Mouse (Mus musculus) hindbrain, embryonic 12.5 days (tissue): ENCODE measurements around the gene Vrtn. TPM values are rescaled to one million over a fixed set of nuclear protein-coding genes. Genes with fewer than 3 reads are reported as not detected.

Experiments used
- ATAC-seq: fragments of 200-750 bp; cut with Nextera tagmentation; 2 replicates; pipeline ENCODE4 v1.8.0; 2017; ENCODE audit warnings: moderate TSS enrichment; ENCODE audit not compliant: low FRiP score
- H3K27ac ChIP-seq: fragments of 300-500 bp; sonication (generic); 2 replicates; pipeline ENCODE4 v1.5.1; 2016; ENCODE audit warnings: mild to moderate bottlenecking
- H3K27me3 ChIP-seq: fragments of 300-500 bp; sonication (generic); 2 replicates; pipeline ENCODE4 v1.6.1; 2016; ENCODE audit warnings: mild to moderate bottlenecking
- H3K36me3 ChIP-seq: fragments of 300-500 bp; sonication (generic); 2 replicates; pipeline ENCODE4 v1.6.1; 2016; ENCODE audit warnings: mild to moderate bottlenecking
- H3K4me1 ChIP-seq: fragments of 300-500 bp; sonication (generic); 2 replicates; pipeline ENCODE4 v1.6.1; 2016
- H3K4me2 ChIP-seq: fragments of 300-500 bp; sonication (generic); replicated peaks from 2 replicates; pipeline ENCODE4 v1.6.1; 2016; ENCODE audit warnings: mild to moderate bottlenecking
- H3K4me3 ChIP-seq: fragments of 300-500 bp; sonication (generic); 2 replicates; pipeline ENCODE4 v1.5.1; 2016; ENCODE audit warnings: mild to moderate bottlenecking
- H3K9ac ChIP-seq: fragments of 300-500 bp; sonication (generic); 2 replicates; pipeline ENCODE4 v1.6.1; 2016; ENCODE audit warnings: mild to moderate bottlenecking, moderate library complexity
- H3K9me3 ChIP-seq: fragments of 300-500 bp; sonication (generic); replicated peaks from 2 replicates; pipeline ENCODE4 v1.6.1; 2016; ENCODE audit warnings: mild to moderate bottlenecking
- WGBS: fragments of 180-500 bp; shearing (Covaris S2); methylation state at CpG from one replicate; pipeline ENCODE4 v1.1.7; 2016; 5-methylcytosine and 5-hydroxymethylcytosine counted together
- polyA plus RNA-seq: library from polyadenylated mRNA; unstranded; fragments of >200 nt; fragmentation: Nextera tagmentation; extraction: Ambion mirVana; gene quantifications from 2 replicates; pipeline ENCODE4 v1.2.1, GENCODE M21; 2016

The Vrtn gene
- polyA plus RNA-seq, 1 experiment from 2014 or later, result not detected

DNA sequence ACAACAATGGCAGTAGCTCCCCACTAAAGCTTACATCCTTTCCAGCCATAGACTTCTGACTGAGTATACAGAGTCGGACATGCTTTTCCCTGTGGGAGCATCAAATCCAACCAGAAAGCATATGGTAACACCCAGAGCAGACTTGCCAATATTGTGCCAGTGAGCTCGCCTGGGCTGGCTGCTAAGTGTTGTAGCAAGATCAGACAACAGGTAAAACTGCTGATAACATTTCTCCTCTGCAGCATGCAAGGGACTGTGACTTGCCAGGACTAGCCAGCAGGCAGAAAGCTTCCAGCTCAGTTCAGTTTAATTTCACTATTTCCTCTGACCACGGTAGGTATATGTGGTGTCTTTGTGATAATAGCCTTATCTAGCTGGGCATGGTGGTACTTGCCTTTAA, 9.0 kb upstream of the Vrtn start:
- Histone ChIP-seq H3K9ac (no peak overlapping the region), H3K27me3 (no peaks in the 10 kb centered on the region), H3K4me3 (no peak overlapping the region), H3K4me2 (no peak overlapping the region), H3K9me3 (no peaks in the 10 kb centered on the region), H3K4me1 (no peaks in the 10 kb centered on the region), H3K36me3 (no peaks in the 10 kb centered on the region), H3K27ac (no peak overlapping the region)
- ATAC-seq, result no peak
- WGBS, result 80% methylated on average over 3 of the region's 3 CpGs

DNA sequence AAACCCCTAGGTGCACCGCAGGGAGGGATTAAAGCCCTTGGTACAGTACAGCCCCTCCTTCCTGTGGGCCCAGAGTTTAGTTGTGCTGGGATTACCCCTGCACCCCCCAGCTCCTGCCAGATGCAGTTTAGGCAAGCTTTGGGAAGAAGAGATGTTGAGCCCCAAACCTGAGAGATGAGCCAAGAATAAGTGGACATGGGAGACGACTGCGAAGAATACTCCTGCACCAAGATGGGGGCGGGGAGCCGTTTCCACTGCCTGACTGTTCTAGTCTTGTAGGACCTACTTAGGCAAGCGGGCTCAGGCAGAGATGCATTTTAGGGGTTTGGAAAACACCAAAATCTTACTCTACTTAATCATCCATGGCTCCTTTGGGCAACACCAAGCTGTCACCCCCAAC, 566 bp upstream of the Vrtn start:
- Histone ChIP-seq H3K9ac (no peak overlapping the region), H3K36me3 (no peaks in the 10 kb centered on the region), H3K4me1 (no peaks in the 10 kb centered on the region), H3K9me3 (no peaks in the 10 kb centered on the region), H3K27ac (no peak overlapping the region), H3K27me3 (peaks cover 55% of the 10 kb centered on the region), H3K4me2 (no peak overlapping the region), H3K4me3 (no peak overlapping the region)
- no peak for ATAC-seq
- 7% methylated on average over 6 of the region's 6 CpGs for WGBS

DNA sequence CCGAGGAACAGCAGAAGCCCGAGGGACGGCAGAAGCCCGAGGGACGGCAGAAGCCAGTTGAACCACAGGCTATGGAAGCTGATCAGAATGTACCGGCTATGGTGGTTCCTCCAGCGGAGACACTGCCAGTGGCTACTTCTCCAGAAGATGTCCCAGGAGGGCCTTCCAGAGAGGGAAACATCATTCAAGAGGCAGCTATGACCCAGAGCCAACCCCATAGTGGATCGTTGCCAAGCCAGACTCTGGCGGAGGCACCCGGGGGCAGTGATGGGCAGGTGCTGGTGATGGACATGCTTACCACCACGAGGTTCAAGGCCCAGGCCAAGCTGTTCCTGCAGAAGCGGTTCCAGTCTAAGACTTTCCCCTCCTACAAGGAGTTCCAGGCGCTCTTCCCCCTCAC, 9.4 kb downstream of the Vrtn start:
- no peak overlapping the region for H3K9ac ChIP-seq
- no peak overlapping the region for H3K27ac ChIP-seq
- no peak overlapping the region for H3K4me2 ChIP-seq
- ATAC-seq, result no peak
- peaks cover 19% of the 10 kb centered on the region; the same call in 1 of the 2 replicates for H3K27me3 ChIP-seq
- no peaks in the 10 kb centered on the region for H3K9me3 ChIP-seq
- H3K36me3 ChIP-seq, result no peaks in the 10 kb centered on the region
- 84% methylated on average over 13 of the region's 13 CpGs for WGBS
- no peaks in the 10 kb centered on the region for H3K4me1 ChIP-seq
- no peak overlapping the region for H3K4me3 ChIP-seq

DNA sequence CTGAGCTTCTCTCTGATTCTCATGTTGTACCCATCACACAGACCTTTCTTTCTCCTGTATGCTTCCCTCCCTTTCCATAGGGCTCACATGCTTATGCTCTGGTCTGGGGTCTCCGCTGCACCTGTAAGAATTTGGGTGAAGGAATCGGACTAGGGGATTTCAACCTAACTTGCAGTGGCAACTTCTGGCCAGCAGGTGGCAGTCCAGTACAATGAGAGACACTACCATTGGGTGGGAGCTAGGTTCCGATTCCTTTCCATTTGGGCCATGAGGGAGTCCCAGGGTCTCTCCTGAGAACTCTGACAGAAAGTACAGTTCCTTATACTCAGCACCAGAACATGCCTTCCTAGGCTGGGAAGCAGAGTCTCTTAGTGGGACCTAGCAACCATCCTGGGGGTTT, 13.1 kb downstream of the Vrtn start:
- WGBS, result 20% methylated on average over 3 of the region's 3 CpGs
- ATAC-seq, result no peak
- no peak overlapping the region for H3K9ac ChIP-seq
- no peak overlapping the region for H3K27ac ChIP-seq
- H3K4me2 ChIP-seq, result no peak overlapping the region
- H3K27me3 ChIP-seq, result peaks cover 19% of the 10 kb centered on the region; the same call in 1 of the 2 replicates
- no peaks in the 10 kb centered on the region for H3K9me3 ChIP-seq
- no peak overlapping the region for H3K4me3 ChIP-seq
- no peaks in the 10 kb centered on the region for H3K36me3 ChIP-seq
- H3K4me1 ChIP-seq, result no peaks in the 10 kb centered on the region

DNA sequence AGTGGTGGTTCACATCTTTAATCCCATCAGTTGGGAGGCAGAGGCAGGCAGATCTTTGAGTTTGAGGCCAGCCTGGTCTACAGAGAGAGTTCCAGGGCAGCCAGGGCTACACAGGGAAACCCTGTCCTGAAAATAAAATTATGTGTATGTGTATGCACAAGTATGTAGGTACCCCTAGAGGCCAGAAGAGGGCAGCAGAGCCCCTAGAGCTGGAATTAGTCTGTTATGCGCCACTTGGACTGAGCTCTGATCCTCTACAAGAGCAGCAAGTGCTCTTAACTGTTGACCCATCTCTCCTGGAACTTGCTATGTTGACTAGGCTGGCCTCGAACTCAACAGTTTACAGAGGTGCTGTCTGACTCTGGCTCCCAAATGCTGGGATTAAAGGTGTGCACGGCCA, 29.7 kb downstream of the Vrtn start:
- 91% methylated on average over 3 of the region's 3 CpGs for WGBS
- Histone ChIP-seq H3K4me2 (no peak overlapping the region), H3K4me1 (peaks cover 10% of the 10 kb centered on the region), H3K9me3 (no peaks in the 10 kb centered on the region), H3K9ac (no peak overlapping the region), H3K4me3 (no peak overlapping the region), H3K36me3 (no peaks in the 10 kb centered on the region), H3K27me3 (no peaks in the 10 kb centered on the region), H3K27ac (no peak overlapping the region)
- no peak for ATAC-seq

DNA sequence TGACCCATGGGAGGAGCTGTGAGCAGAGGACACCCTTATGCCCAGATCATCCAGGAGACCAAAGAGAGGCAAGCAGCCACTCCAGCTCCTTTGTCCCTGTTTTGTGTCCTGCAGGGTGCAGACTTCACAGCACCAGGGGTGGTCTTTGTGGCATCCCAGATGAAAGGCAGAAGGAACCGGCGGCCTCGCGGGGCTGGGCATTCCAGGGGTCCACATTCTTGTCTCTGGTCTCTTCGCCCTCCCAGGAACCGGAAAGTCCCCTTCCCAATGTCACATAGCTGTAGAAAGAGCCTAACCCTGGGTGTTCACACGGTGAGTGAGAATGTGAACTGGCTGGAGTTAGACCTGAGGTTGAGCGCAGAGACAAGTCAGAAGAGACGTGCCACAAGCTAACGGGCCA, 30.8 kb downstream of the Vrtn start:
- Histone ChIP-seq H3K36me3 (no peaks in the 10 kb centered on the region), H3K4me1 (peaks cover 15% of the 10 kb centered on the region), H3K27ac (no peak overlapping the region), H3K9ac (no peak overlapping the region), H3K27me3 (no peaks in the 10 kb centered on the region), H3K9me3 (no peaks in the 10 kb centered on the region), H3K4me3 (no peak overlapping the region), H3K4me2 (no peak overlapping the region)
- no peak for ATAC-seq
- 22% methylated on average over 10 of the region's 10 CpGs for WGBS

DNA sequence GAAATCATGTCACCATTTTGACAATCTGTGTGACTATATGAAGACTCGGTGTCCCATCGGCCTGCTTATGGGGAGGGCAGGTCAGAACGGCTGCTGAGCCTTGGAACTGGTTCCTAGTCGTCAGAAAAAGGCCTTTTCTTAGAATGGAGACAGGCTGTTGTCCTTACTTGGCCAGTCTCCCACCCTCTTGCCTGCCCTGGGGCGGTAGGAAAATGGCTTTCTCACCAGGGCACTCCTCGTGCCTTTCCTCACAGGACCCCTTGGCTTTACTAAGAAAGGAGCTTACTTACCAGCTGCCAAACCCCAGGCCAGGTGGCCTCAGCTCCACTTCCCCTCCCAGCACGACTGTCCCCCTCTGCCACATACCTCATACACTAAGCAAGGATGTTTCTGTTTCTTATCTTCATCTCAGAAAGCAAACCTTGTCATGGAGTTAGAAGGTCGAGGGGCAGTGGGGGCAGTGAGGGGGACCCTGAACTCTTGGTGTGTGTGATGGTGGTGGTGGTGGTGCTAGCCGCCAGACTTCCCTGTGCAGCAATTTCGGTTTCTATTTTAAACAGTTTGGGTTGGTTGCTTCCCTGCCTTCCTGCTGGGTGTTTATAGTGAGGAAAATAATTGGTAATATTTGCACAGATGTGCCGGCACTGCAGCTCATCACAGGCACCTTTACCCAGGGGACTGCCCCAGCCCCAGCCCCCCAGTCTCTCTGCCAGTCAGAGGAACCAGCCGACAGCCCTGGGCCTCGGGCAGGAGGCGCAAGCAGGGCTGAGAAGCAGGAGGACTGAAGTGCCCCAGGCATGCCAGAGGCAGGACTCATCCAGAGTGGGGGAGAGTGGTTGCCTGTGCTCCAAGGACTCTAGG, 34.1 kb downstream of the Vrtn start:
- Histone ChIP-seq H3K9me3 (no peaks in the 10 kb centered on the region), H3K27ac (peak overlapping the region; percentile 23; the same call in 1 of the 2 replicates), H3K4me2 (no peak overlapping the region), H3K9ac (no peak overlapping the region), H3K27me3 (no peaks in the 10 kb centered on the region), H3K36me3 (no peaks in the 10 kb centered on the region), H3K4me3 (no peak overlapping the region), H3K4me1 (peaks cover 15% of the 10 kb centered on the region)
- WGBS, result 41% methylated on average over 14 of the region's 14 CpGs
- ATAC-seq, result peak; percentile 72

DNA sequence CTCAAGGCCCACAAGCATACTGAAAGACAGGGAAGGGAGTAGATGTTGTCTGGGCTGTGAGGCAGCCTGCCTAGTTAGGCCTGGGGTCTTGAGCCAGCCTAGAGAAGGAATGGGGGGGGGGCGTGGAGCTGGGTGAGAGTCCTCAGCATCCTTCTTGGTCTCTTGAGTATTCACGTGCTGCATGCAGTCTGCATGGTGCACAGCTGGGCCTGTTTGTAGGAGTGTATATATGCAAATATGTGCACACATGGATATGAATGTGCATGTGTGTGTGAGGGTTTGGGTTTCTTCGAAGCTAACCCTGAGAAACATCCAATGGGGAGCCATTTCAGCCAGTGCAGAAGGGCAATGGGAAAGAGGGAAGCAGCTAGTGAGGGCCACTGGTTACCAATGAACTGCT, 35.2 kb downstream of the Vrtn start:
- no peak for ATAC-seq
- peaks cover 15% of the 10 kb centered on the region for H3K4me1 ChIP-seq
- H3K36me3 ChIP-seq, result no peaks in the 10 kb centered on the region
- H3K9ac ChIP-seq, result no peak overlapping the region
- H3K4me3 ChIP-seq, result no peak overlapping the region
- no peak overlapping the region for H3K4me2 ChIP-seq
- H3K27ac ChIP-seq, result no peak overlapping the region
- 0 out of 2 replicates have a peak, but pooled peaks cover 5% of the 10 kb centered on the region for H3K27me3 ChIP-seq
- H3K9me3 ChIP-seq, result no peaks in the 10 kb centered on the region
- WGBS, result 71% methylated on average over 3 of the region's 3 CpGs

DNA sequence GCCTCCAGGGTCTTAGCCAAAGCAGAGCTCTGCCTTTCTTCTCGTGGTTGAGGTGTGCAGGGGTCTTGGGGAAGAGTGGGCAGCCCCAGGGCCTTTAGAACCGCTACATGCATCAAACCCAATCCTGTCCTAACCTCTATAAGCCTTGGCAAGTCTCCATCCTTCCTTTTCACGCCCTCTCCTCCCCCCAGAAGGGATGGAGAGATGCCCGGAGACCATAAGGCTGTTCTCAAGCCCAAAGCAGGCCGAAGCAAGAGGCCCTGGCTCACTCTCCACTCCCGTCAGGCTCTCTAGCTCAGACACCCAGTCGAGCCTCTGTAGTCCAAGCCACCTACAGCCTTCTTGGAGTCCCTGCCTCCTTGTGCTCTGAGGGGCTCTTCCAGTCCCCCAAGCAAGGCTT, 43.8 kb downstream of the Vrtn start:
- Histone ChIP-seq H3K4me1 (peaks cover 6% of the 10 kb centered on the region), H3K9me3 (no peaks in the 10 kb centered on the region), H3K27ac (no peak overlapping the region), H3K4me2 (no peak overlapping the region), H3K27me3 (peaks cover 18% of the 10 kb centered on the region), H3K36me3 (no peaks in the 10 kb centered on the region), H3K9ac (no peak overlapping the region), H3K4me3 (no peak overlapping the region)
- WGBS, result 78% methylated on average over 7 of the region's 7 CpGs
- ATAC-seq, result no peak

DNA sequence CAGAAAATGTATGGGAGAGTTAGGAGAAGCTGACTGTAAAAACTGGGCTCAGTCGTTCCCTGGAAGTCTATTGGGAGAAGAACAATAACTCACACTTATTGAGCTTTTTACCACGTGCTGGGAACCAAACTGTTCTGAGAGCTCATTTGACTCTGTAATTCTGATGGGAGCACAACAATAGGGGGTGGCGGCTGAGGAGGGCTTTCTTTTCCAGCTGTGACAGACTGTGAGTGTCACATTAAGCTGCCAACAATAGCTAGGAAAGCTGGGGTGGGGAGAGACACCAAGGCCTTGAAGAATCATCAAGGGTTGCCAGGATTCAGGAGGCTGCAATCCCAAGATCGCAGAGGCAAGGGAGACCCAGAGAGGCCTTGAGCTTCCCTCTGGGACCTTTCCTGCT, 45.4 kb downstream of the Vrtn start:
- peaks cover 12% of the 10 kb centered on the region for H3K27me3 ChIP-seq

DNA sequence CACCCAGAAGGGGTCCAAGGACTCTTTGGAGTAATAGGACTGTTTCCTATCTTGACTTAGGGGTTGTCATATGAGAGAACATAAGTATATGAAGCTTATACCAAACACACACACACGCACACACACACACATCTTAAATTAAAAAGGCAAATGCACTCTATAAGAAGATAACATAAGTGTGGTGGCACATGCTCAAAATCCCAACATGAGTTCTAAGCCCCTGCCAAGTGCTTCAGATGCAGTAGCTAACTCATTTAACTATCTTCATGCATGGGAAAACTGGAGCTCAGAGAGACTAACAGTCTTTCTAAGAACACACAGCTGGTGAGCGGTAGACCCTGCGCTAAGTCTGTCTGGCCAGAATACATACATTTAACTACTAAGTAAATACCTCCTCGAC, 46.7 kb downstream of the Vrtn start:
- no peaks in the 10 kb centered on the region for H3K36me3 ChIP-seq
- no peak for ATAC-seq
- H3K4me1 ChIP-seq, result peaks cover 6% of the 10 kb centered on the region
- no peak overlapping the region for H3K27ac ChIP-seq
- H3K9me3 ChIP-seq, result no peaks in the 10 kb centered on the region
- H3K4me3 ChIP-seq, result no peak overlapping the region
- WGBS, result 94% methylated on average over 4 of the region's 4 CpGs
- no peak overlapping the region for H3K9ac ChIP-seq
- peaks cover 9% of the 10 kb centered on the region for H3K27me3 ChIP-seq
- H3K4me2 ChIP-seq, result no peak overlapping the region

More for the DNA sequence above, 45.4 kb downstream of the Vrtn start:
- WGBS, result 20% methylated on average over 4 of the region's 4 CpGs
- H3K36me3 ChIP-seq, result no peaks in the 10 kb centered on the region
- no peak overlapping the region for H3K9ac ChIP-seq
- H3K9me3 ChIP-seq, result no peaks in the 10 kb centered on the region
- no peak for ATAC-seq
- H3K4me3 ChIP-seq, result no peak overlapping the region
- no peak overlapping the region for H3K4me2 ChIP-seq
- H3K4me1 ChIP-seq, result peaks cover 6% of the 10 kb centered on the region
- no peak overlapping the region for H3K27ac ChIP-seq

DNA sequence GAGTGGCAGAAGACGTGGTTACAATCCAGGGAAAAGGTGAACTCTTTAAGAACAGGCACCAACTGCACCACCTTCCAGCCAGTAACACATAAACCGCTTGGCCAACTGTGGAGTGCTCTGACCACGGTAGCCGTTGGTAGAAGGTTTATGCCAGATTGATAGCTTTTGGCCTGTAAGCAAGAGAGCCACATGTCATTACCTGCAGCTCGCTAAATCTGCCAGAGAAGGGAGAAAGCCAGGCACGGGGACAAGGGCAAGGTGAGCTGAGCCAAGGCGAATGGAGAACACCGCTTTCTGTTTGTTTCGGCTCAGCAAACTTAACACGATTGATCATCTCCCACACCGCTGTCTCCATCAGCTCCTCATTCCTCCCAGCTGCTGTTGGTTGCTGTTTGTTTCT, 48.2 kb downstream of the Vrtn start:
- H3K9ac ChIP-seq, result no peak overlapping the region
- H3K4me2 ChIP-seq, result no peak overlapping the region
- H3K9me3 ChIP-seq, result no peaks in the 10 kb centered on the region
- H3K36me3 ChIP-seq, result no peaks in the 10 kb centered on the region
- no peak overlapping the region for H3K4me3 ChIP-seq
- H3K27ac ChIP-seq, result no peak overlapping the region
- WGBS, result 87% methylated on average over 11 of the region's 11 CpGs
- ATAC-seq, result no peak
- H3K27me3 ChIP-seq, result peaks cover 9% of the 10 kb centered on the region
- peaks cover 6% of the 10 kb centered on the region for H3K4me1 ChIP-seq

DNA sequence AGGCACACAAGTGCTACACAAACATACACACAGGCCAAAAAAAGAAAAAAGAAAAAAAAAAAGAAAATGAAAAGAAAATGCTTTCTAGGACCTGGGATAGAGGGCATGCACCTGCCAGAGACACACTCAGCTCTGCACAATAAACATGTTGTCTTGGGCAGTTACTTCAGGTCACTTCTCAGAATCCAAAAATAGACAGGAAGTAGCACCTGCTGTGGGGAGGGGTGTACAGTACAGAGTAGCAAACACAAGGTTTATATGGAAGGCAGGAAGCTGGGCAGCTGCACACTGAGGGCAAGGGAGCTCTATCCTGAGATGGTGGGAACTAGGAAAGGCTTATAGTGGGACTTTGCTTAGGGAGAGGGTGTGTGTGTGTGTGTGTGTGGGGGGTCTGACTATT, 50.5 kb downstream of the Vrtn start:
- Histone ChIP-seq H3K27ac (no peak overlapping the region), H3K4me2 (no peak overlapping the region), H3K36me3 (no peaks in the 10 kb centered on the region), H3K27me3 (peaks cover 11% of the 10 kb centered on the region), H3K9ac (no peak overlapping the region), H3K4me1 (peaks cover 4% of the 10 kb centered on the region), H3K9me3 (no peaks in the 10 kb centered on the region), H3K4me3 (no peak overlapping the region)
- ATAC-seq, result no peak
